Mouse (Mus musculus) testis, adult 2 months (tissue): ENCODE data around the gene Wfikkn2.

Experiments
- CTCF ChIP-seq: fragments of 200-500 bp; IDR thresholded peaks from 2 replicates; pipeline ENCODE4 v1.5.1; 2012; ENCODE audit warnings: low read depth, mild to moderate bottlenecking, inconsistent platforms, low read length, moderate library complexity; ENCODE audit not compliant: control insufficient read depth, insufficient read depth, insufficient replicate concordance
- POLR2A ChIP-seq: fragments of 200-500 bp; IDR thresholded peaks from 2 replicates; pipeline ENCODE4 v1.6.1; 2012; ENCODE audit warnings: low read depth, mild to moderate bottlenecking, inconsistent platforms, low read length, moderate library complexity; ENCODE audit not compliant: control insufficient read depth

DNA sequence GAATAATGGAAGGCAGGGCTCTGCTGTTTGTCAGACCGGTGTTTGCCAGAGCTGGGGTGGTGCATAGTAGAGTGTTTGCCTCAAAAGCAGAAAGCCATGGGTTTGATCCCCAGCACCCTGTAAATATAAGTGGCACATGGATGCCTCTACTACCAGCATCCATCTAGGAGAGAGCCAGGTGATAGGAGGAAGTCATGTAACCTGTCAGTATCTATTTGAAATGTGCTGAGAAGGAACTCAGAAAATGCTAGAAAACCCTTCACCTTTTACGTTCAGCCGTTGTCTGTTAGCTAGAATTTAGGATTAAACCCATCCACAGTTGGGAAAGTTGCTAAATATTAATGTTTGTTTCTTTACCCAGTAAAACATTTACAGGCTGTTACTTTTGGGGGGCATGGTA lies 30.2 kb downstream of the Wfikkn2 start:
- no peak for TF ChIP-seq CTCF
- TF ChIP-seq POLR2A: no peak
